In the genomic region with DNA sequence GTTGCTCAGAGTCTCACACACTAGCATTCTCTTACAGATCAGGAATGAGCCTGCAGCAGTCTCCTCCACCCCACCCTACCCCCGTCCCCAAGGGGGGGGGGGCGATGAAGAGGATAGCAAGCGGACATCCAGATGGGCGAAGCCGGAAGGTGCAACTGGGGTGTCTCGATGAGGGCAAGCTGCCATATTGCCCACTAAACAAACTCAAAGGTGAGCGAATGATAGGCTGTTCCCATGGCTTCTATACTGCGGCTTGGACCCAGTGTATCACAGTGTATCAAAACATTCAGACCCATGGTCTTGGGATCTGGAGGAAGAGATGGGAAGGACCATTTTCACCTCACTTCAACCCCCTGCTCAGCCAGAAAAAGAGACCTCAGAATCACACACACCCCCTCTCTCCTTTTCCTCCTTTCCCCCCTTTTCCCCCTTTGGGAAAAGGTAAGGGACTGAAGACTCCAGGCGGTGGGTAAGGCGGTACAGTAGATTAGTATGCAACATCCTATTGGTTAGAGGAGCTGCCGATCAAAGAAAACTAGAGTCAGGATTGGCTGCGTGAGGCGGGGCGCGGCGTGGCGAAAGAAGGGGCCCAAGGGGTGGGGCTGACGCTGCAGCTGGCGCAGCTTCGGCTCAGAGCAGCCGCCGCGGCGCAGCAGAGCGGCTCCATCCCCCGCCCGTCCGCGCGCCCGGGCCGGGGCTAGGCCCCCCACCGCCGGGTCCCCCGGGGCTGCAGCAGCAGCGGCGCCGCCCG, we compare ENCODE assay signal across 8 mouse cellular contexts. TPM values are rescaled to one million over a fixed set of nuclear protein-coding genes. Genes with fewer than 3 reads are reported as not detected.
A peak's percentile ranks its signal among the peaks of the same experiment; 100 is the strongest.
DNase-seq lines count a peak whose midpoint lies in the region; TF ChIP-seq lines count a peak whose summit lies in the region.

A gene (plus strand): TSS at position 629 of the 751 bp plus-strand sequence.

- H3K27ac ChIP-seq in cortical plate, adult 2 months (ENCODE audit: insufficient read depth, low read length): peak within 1 kb of the TSS; percentile 61
- peak within 1 kb of the TSS; percentile 96 for H3K27ac ChIP-seq in left cerebral cortex, adult 2 months

- no peak for TF ChIP-seq CTCF in cortical plate, adult 2 months (IDR thresholded peaks at IDR 0.05; ENCODE audit: extremely low read depth, insufficient read depth, low read length)
- TF ChIP-seq CTCF in left cerebral cortex, adult 2 months (IDR thresholded peaks at IDR 0.05): no peak

- H3K4me1 ChIP-seq in cortical plate, adult 2 months (ENCODE audit: control insufficient read depth, insufficient read depth, low read length): peaks cover 16% of the 10 kb centered on the region

- peak within 1 kb of the TSS; percentile 97 for H3K4me3 ChIP-seq in cortical plate, adult 2 months (ENCODE audit: insufficient read depth, low read length)
- H3K4me3 ChIP-seq in left cerebral cortex, adult 2 months: peak within 1 kb of the TSS; percentile 80

- DNase-seq in ZHBTc4 (ENCODE audit: low read depth, low spot score): peak; percentile 97
- DNase-seq in gastrocnemius, postnatal 14 days: peak; percentile 84
- peak; percentile 81 for DNase-seq in induced T-regulatory cell, adult 2 months (ENCODE audit: low read depth)
- peak; percentile 92 to 94 for DNase-seq in left cerebral cortex, adult 2 months (ENCODE audit: extremely low spot score in 1 of 2, low spot score in 2 of 2)
- DNase-seq in lung, postnatal 4 days: peak; percentile 83 to 87
- peak; percentile 97 for DNase-seq in right cerebral cortex, adult 18-20 months
- peak; percentile 61 to 74 for DNase-seq in urinary bladder, adult 18-20 months (ENCODE audit: low spot score in 2 of 2)

- intact Hi-C loops in gastrocnemius, postnatal 14 days (cut with DNase I; ENCODE audit: low total_unique reads): no loop called here
- intact Hi-C loops in left cerebral cortex, adult 2 months (cut with DNase I): no loop called here

- TF ChIP-seq POLR2A in cortical plate, adult 2 months (IDR thresholded peaks at IDR 0.05; ENCODE audit: extremely low read depth, insufficient read depth, low read length): peak; percentile 88

RNA-seq across cellular contexts. Expression of the gene that starts here (rescaled TPM):
- polyA plus RNA-seq in cortical plate, adult 2 months (2012; rRNA removed): 304 and 313 TPM in 2 replicates
- total RNA-seq in gastrocnemius, postnatal 14 days (2021): under 1 TPM in 1 of 2 experiments, not detected in 1; 0.06 TPM
- total RNA-seq in left cerebral cortex, adult 2 months (2021): 100 to 1,000 TPM; 365 to 389 TPM

Comparison
In these comparisons a context has a peak if more than half of its experiments do, and no peak if none do; other contexts are left out.
1. Peak in every context shown above with its lines: DNase-seq, H3K4me3 ChIP-seq and H3K27ac ChIP-seq.
2. RNA of the gene that starts here (total RNA-seq): 365 to 389 TPM in left cerebral cortex, adult 2 months; 0.06 TPM in gastrocnemius, postnatal 14 days; every median in the first group is over 100 times any median in the second.
3. Peak in DNase-seq in gastrocnemius, postnatal 14 days; RNA of the gene not detected or under 1 TPM.